Mouse (Mus musculus): ENCODE results near the gene Rell1.

Rell1 gene

DNA sequence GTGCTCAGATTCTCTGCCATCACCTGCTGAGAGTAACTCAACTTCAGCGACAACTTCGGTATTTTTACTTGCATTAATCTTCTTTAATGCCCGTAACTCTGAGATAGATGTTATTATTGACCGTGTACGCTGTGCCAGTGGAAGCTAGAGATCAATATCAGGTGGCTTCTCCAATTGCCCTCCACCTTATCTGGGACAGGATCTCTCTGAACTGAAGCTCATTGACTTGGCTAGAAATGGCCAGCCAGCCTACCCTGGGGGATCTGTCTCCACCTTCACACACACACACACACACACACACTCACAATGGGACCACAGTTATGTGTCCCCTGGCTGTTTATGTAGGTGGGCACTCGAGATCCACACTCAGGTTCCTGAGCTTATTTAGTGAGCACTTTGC lies 16.7 kb downstream of the Rell1 start:
- no peak for DNase-seq (ENCODE audit: low spot score)

- no peak for DNase-seq (ENCODE audit: low spot score)
Measured at GRCm38 (mm10) chr5:63951421-63951911, 17.2 kb downstream of the Rell1 start.

GRCm38 (mm10) chr5:63949195-63949594 lies 19.5 kb downstream of the Rell1 start:
- DNase-seq (ENCODE audit: low spot score): no peak

- no peak for DNase-seq (ENCODE audit: low spot score)
Measured at GRCm38 (mm10) chr5:63947526-63947925, 21.2 kb downstream of the Rell1 start.

DNA sequence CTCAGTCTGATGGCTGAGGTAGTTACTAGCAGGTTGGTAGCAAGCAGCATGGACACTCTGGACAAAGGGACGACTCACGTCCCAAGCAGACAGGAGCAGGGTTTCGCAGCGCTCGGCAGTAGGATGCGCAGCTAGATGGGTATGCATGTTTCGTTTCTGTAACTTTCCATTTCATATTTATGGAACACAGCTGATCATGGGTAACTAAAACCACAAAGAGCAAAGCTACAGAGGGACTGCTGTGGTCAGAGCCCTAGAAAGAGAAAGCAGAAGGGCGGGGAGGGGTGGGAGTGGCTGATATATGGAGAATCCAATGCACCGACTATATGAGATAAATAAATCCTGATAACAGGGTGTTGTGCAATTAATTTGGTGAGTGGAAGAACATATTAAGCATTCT lies 25.4 kb downstream of the Rell1 start:
- DNase-seq (ENCODE audit: low spot score): no peak

- DNase-seq (ENCODE audit: low spot score): no peak
Measured at GRCm38 (mm10) chr5:63941891-63942290, 26.8 kb downstream of the Rell1 start.

GRCm38 (mm10) chr5:63938575-63938974 lies 30.1 kb downstream of the Rell1 start:
- DNase-seq (ENCODE audit: low spot score): no peak

GRCm38 (mm10) chr5:63936740-63937139 lies 32.0 kb downstream of the Rell1 start:
- DNase-seq (ENCODE audit: low spot score): peak; percentile 82

DNA sequence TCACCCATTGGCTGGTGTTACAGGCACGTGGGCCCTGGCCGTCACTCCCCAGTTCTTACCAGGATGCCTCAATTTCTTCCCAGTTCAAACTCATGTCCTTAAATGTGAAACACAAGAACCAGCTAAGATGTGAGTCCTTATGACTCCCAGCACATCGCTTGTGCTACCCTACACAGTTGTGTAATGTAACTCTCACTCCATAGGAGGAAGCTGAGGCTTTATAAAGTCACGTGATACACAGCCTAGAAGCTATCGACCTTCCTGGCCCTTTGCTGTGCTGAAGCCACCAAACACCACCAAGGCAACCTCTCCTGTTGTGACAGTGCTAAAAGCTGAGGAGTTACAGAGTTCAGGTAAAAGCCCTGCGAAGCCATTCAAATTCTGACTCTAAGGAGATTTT lies 33.1 kb downstream of the Rell1 start:
- DNase-seq (ENCODE audit: low spot score): no peak

DNA sequence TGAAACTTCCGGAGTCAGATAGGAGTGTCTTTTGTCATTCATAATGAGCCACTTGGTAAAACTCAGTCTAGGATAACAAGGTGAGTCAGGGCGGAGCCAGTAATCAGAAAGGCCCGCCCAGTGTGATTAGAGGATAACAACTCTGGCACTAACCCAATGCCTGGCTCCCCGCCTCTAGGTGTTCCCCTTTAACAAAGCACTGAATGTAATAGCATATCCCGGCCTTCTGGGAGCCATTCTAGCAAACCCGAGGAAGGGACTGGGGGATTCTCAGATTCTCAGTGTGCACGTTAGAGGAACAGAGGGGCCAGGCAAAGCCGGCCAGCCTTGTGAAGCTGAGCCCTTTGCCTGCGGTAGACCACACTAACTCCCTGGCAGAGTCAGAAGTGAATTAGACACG lies 35.9 kb downstream of the Rell1 start:
- no peak for DNase-seq (ENCODE audit: low spot score)

GRCm38 (mm10) chr5:63930824-63931358 lies 37.8 kb downstream of the Rell1 start:
- DNase-seq (ENCODE audit: low spot score): no peak

DNA sequence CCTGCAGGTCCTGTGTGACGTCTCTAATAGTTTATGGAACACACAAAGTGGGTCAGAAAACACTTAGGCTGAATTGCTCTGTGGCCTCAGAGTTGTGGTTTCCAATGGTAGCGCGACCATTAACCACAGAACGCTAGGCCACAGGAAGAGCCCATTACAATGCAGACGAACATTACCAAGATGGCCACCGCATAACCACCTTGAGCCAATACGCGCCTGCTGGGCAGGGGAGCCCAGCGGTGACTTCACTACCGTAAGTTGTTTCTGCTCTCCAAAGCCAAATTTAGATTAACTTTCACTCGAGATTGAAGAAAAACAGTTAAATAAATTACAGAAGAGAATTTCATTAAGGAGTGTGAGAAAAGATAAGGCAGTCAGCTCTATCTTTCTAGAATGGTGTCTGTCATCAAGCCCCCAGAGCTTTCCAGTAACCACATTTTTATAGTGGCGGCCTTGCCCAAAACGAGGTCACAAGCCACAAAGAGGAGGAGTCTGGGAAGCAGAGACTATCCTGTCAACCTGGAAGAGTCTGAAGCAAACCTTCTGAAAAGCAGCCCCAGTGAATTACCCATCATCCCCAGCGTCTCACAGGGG lies 43.6 kb downstream of the Rell1 start:
- DNase-seq (ENCODE audit: low spot score): no peak

GRCm38 (mm10) chr5:63923305-63924025 lies 45.2 kb downstream of the Rell1 start:
- DNase-seq (ENCODE audit: low spot score): no peak

DNA sequence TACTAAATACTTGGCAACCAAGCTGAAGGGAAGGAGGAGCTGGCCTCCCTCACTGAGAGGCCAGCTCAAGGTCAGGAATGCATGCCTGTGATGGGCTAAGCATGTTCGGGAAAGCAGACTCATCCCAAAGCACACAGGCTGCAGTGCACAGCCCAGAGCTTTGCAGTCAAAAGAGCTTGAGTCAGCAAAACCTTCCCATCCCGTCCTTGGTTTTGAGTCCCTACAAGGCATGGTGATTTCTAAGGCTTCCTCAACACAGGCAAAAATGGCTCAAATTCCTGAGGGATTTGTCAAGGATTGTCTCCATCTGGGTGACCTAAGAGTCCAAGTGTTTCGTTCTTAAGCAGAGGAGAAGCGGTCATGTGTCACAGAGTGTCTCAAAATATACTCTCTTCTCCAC lies 50.5 kb downstream of the Rell1 start:
- DNase-seq (ENCODE audit: low spot score): peak; percentile 12

DNA sequence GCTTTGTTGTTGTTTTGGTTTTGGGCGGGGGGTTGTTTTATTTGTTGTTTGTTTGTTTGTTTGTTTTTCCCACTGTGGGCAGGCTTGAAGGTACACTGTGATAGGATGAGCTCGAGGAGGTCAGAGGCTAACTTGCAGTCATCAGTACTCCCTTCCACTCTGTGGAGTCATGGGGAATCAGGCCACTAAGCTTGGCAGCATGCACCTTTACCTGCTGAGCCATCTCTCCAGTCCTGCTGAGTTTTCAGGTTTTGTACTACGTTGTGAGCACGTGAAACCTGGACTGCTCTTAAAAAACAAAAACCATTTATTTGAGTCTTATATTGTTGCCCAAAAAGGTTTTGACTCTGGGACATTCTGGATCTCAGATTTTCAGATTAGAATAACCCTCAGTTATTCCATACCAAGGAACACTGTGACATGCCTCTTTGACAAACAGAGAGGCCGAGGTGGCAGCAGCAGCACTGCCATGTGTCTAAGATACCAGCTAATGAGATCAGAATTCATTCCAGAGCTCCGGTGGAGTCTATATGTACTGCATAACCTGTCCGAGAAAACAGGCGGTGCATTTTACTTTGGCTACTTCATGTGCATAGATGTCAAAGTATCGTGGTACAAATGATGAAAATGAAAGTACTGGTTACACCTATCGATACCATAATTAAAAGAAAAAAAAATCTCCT lies 52.1 kb downstream of the Rell1 start:
- no peak for DNase-seq (ENCODE audit: low spot score)

DNA sequence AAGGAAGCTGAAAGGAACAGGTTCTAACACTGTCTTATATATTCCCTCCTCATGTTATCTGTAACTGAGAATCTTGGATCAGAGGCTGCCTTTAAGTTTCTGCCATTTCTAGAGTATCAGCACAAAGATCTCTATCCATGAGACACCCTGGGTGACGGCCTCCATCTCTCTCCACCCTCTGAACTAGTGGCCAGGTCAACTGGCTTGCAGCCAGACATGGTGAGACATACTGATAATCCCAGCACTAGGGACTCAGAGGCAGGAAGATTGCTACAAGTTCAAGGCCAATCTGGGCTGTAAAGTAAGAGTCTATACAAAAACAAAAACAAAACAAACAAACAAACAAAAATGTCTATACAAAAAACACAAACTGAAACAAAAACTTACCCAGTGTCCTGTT lies 53.8 kb downstream of the Rell1 start:
- DNase-seq (ENCODE audit: low spot score): no peak

DNA sequence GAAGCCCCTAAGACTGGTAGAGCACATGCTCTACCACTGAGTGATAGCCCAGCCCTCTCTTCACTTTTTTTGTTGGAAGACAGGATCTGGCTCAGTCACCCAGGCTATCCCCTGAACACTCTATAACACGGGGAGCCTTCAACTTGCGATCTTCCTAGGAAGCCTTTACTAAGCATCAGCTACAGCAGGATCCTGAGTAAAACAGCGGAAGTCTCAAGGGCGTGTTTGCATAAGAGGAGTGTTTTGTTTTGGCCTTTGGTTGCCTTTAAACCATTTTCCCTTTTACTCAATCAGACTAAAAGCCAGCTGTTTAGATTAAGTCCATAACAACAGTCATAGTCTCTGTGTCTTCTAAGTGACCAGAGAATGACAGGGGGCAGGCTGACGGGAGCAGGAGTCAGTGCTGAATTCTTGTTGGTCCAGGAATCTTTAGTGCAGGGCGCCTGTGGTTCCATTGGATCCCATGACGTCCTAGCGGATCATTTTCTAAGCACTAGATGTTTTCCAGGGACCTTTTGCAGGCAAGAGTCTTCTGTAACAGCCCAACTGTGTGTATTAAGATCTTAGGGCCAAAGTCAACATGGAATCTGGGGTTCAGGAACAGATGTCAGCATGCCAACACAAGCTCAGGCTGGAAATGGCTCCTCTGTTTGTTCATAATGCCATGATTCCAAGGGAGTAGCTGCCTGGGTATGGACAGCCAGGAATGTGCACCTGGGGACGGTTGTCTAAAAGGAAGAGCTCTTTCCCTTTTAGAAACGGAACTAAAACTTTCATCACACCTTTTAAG lies 58.3 kb downstream of the Rell1 start:
- no peak for DNase-seq (ENCODE audit: low spot score)

GRCm38 (mm10) chr5:63907513-63907912 lies 61.2 kb downstream of the Rell1 start:
- DNase-seq (ENCODE audit: low spot score): no peak

- peak; percentile 49 for DNase-seq (ENCODE audit: low spot score)
Measured at GRCm38 (mm10) chr5:63906149-63907093, 62.3 kb downstream of the Rell1 start.

DNA sequence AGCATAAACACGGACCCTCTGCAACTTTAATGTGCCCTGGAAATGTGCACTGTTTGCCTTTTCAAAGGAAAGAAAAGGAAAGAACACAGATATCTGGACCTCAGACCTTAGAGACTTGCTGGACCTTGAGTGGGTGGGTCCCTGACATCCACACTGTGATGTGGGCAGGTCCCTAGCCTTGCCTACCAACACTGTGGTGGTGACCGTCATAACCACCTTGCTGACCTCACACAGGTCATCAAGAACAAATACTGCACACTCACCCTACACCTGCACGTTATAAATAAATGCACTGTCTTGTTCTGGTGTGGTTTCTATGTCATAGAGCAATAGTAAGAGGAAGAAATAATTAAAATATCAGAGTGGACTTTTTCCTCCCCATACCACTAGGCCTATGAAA lies 65.4 kb downstream of the Rell1 start:
- no peak for DNase-seq (ENCODE audit: low spot score)

- no peak for DNase-seq (ENCODE audit: low spot score)
Measured at GRCm38 (mm10) chr5:63897820-63898110, 70.9 kb downstream of the Rell1 start.

Measured in ovary, adult 18-20 months (tissue).